8 mouse cellular contexts compared by ENCODE assay signal in genomic region chr8:13668367-13668766, GRCm38 (mm10). TPM values are rescaled to one million over a fixed set of nuclear protein-coding genes. Genes with fewer than 3 reads are reported as not detected.
DNase-seq lines count a peak whose midpoint lies in the region; ATAC-seq and TF ChIP-seq lines count a peak whose summit lies in the region.

No protein-coding gene starts in this region.

- H3K9me3 ChIP-seq in midbrain, embryonic 14.5 days (ENCODE audit: control insufficient read depth, low read length) = no peaks in the 10 kb centered on the region
- no peaks in the 10 kb centered on the region for H3K9me3 ChIP-seq in midbrain, embryonic 10.5 days (replicated peaks)
- H3K9me3 ChIP-seq in stomach, embryonic 14.5 days (ENCODE audit: control insufficient read depth, low read depth, low read length) = no peaks in the 10 kb centered on the region
- H3K9me3 ChIP-seq in midbrain, postnatal 0 days (ENCODE audit: low read length) = no peaks in the 10 kb centered on the region
- H3K9me3 ChIP-seq in forebrain, embryonic 12.5 days = no peaks in the 10 kb centered on the region

- 0 out of 2 replicates have a peak overlapping the region, but pooled peaks have one; percentile 32 for H3K27ac ChIP-seq in midbrain, embryonic 14.5 days (replicated peaks; ENCODE audit: low read depth, low read length)
- no peak overlapping the region for H3K27ac ChIP-seq in midbrain, embryonic 10.5 days (replicated peaks)
- H3K27ac ChIP-seq in stomach, embryonic 14.5 days (ENCODE audit: low read length) = peak overlapping the region; percentile 75
- H3K27ac ChIP-seq in midbrain, postnatal 0 days (ENCODE audit: low read depth, low read length) = no peak overlapping the region
- no peak overlapping the region for H3K27ac ChIP-seq in forebrain, embryonic 12.5 days

- TF ChIP-seq CTCF in midbrain, postnatal 0 days (IDR thresholded peaks at IDR 0.05) = no peak

- H3K36me3 ChIP-seq in midbrain, embryonic 14.5 days (ENCODE audit: control insufficient read depth, insufficient read depth, low read length) = no peaks in the 10 kb centered on the region
- no peaks in the 10 kb centered on the region for H3K36me3 ChIP-seq in midbrain, embryonic 10.5 days
- no peaks in the 10 kb centered on the region; the same call in 1 of the 2 replicates for H3K36me3 ChIP-seq in stomach, embryonic 14.5 days (ENCODE audit: control insufficient read depth, insufficient read depth, low read length)
- H3K36me3 ChIP-seq in midbrain, postnatal 0 days (ENCODE audit: insufficient read depth, low read length) = no peaks in the 10 kb centered on the region
- H3K36me3 ChIP-seq in forebrain, embryonic 12.5 days (replicated peaks) = no peaks in the 10 kb centered on the region

- no peaks in the 10 kb centered on the region for H3K27me3 ChIP-seq in midbrain, embryonic 14.5 days (ENCODE audit: control insufficient read depth, insufficient read depth, low read length)
- H3K27me3 ChIP-seq in midbrain, embryonic 10.5 days (ENCODE audit: low read depth, poor library complexity, severe bottlenecking) = no peaks in the 10 kb centered on the region
- H3K27me3 ChIP-seq in stomach, embryonic 14.5 days (ENCODE audit: control insufficient read depth, insufficient read depth, low read length) = no peaks in the 10 kb centered on the region
- H3K27me3 ChIP-seq in midbrain, postnatal 0 days (ENCODE audit: insufficient read depth, low read length) = no peaks in the 10 kb centered on the region
- no peaks in the 10 kb centered on the region for H3K27me3 ChIP-seq in forebrain, embryonic 12.5 days

- no peak for ATAC-seq in midbrain, embryonic 14.5 days (ENCODE audit: low FRiP score, low TSS enrichment)
- ATAC-seq in stomach, embryonic 14.5 days (ENCODE audit: insufficient number of reproducible peaks, insufficient read depth, low FRiP score, low read depth) = peak; percentile 66; the same call in 1 of the 2 replicates
- ATAC-seq in midbrain, postnatal 0 days (ENCODE audit: low FRiP score) = no peak
- ATAC-seq in forebrain, embryonic 12.5 days (ENCODE audit: low FRiP score) = no peak

- no peak overlapping the region for H3K9ac ChIP-seq in midbrain, embryonic 14.5 days (replicated peaks; ENCODE audit: low read length)
- no peak overlapping the region for H3K9ac ChIP-seq in stomach, embryonic 14.5 days (replicated peaks; ENCODE audit: low read depth, low read length)
- no peak overlapping the region for H3K9ac ChIP-seq in midbrain, postnatal 0 days (replicated peaks; ENCODE audit: low read length, poor library complexity, severe bottlenecking)
- H3K9ac ChIP-seq in forebrain, embryonic 12.5 days = no peak overlapping the region

- intact Hi-C loops in heart, postnatal 10 days (cut with DNase I) = no loop called here

- 78% methylated on average over 10 of the region's 10 CpGs for WGBS in midbrain, embryonic 14.5 days
- WGBS in midbrain, embryonic 10.5 days = 75% methylated on average over 10 of the region's 10 CpGs
- 25% methylated on average over 10 of the region's 10 CpGs for WGBS in stomach, embryonic 14.5 days
- WGBS in midbrain, postnatal 0 days = 82% methylated on average over 10 of the region's 10 CpGs
- WGBS in forebrain, embryonic 12.5 days = 82% methylated on average over 10 of the region's 10 CpGs

- no peaks in the 10 kb centered on the region for H3K4me1 ChIP-seq in midbrain, embryonic 14.5 days (ENCODE audit: control insufficient read depth, insufficient read depth, low read length)
- H3K4me1 ChIP-seq in midbrain, embryonic 10.5 days = peaks cover 12% of the 10 kb centered on the region
- peaks cover 22% of the 10 kb centered on the region; the same call in 1 of the 2 replicates for H3K4me1 ChIP-seq in stomach, embryonic 14.5 days (ENCODE audit: control insufficient read depth, insufficient read depth, low read length)
- peaks cover 5% of the 10 kb centered on the region for H3K4me1 ChIP-seq in midbrain, postnatal 0 days (ENCODE audit: insufficient read depth, low read length)
- H3K4me1 ChIP-seq in forebrain, embryonic 12.5 days = peaks cover 3% of the 10 kb centered on the region

- H3K4me2 ChIP-seq in midbrain, embryonic 14.5 days (ENCODE audit: low read length) = no peak overlapping the region
- H3K4me2 ChIP-seq in stomach, embryonic 14.5 days (replicated peaks; ENCODE audit: low read depth, low read length) = no peak overlapping the region
- no peak overlapping the region for H3K4me2 ChIP-seq in midbrain, postnatal 0 days (ENCODE audit: low read depth, low read length, poor library complexity, severe bottlenecking)
- no peak overlapping the region for H3K4me2 ChIP-seq in forebrain, embryonic 12.5 days

- H3K4me3 ChIP-seq in midbrain, embryonic 14.5 days (replicated peaks; ENCODE audit: low read depth, low read length) = no peak overlapping the region
- no peak overlapping the region for H3K4me3 ChIP-seq in midbrain, embryonic 10.5 days
- H3K4me3 ChIP-seq in stomach, embryonic 14.5 days (ENCODE audit: low read depth, low read length) = no peak overlapping the region
- H3K4me3 ChIP-seq in midbrain, postnatal 0 days (ENCODE audit: low read depth, low read length) = no peak overlapping the region
- H3K4me3 ChIP-seq in forebrain, embryonic 12.5 days (replicated peaks) = no peak overlapping the region

- no peak for DNase-seq in midbrain, embryonic 14.5 days
- no peak for DNase-seq in midbrain, embryonic 10.5 days (ENCODE audit: low spot score)
- DNase-seq in heart, postnatal 10 days = peak; percentile 82 to 86
- peak; percentile 75 to 85 for DNase-seq in kidney, postnatal 4 days
- no peak for DNase-seq in left cerebral cortex, adult 11 months (ENCODE audit: low spot score)
- DNase-seq in midbrain, postnatal 0 days (ENCODE audit: low spot score) = no peak

RNA-seq across cellular contexts. Expression of gene Rasa3, which starts 9.0 kb away (rescaled TPM):
- polyA plus RNA-seq in midbrain, embryonic 14.5 days (2014; fragmentation: Nextera tagmentation; extraction: Ambion mirVana) = 18.4 and 26.0 TPM in 2 replicates
- polyA plus RNA-seq in midbrain, embryonic 10.5 days (2016; fragmentation: Nextera tagmentation; extraction: Ambion mirVana) = 27.4 and 28.9 TPM in 2 replicates
- total RNA-seq in heart, postnatal 10 days (2021) = 10 to 100 TPM; 22.3 to 25.1 TPM
- polyA plus RNA-seq in stomach, embryonic 14.5 days (2014; fragmentation: Nextera tagmentation; extraction: Ambion mirVana) = 23.0 and 27.7 TPM in 2 replicates
- 43.9 and 52.7 TPM in 2 replicates for total RNA-seq in midbrain, postnatal 0 days (2014; rRNA removed)
- polyA plus RNA-seq in midbrain, postnatal 0 days (2015; fragmentation: Nextera tagmentation; extraction: Ambion mirVana) = 20.5 and 23.5 TPM in 2 replicates
- 24.6 and 26.9 TPM in 2 replicates for polyA plus RNA-seq in forebrain, embryonic 12.5 days (2016; fragmentation: Nextera tagmentation; extraction: Ambion mirVana)

RNA-seq across cellular contexts. Expression of gene Cfap97d2, which starts 37.3 kb away (rescaled TPM):
- 1.6 and 2.2 TPM in 2 replicates for polyA plus RNA-seq in midbrain, embryonic 14.5 days (2014; fragmentation: Nextera tagmentation; extraction: Ambion mirVana)
- 0.68 and 1.4 TPM in 2 replicates for polyA plus RNA-seq in midbrain, embryonic 10.5 days (2016; fragmentation: Nextera tagmentation; extraction: Ambion mirVana)
- total RNA-seq in heart, postnatal 10 days (2021) = not detected
- 0.12 TPM in 1 of 2 replicates, not detected in the other for polyA plus RNA-seq in stomach, embryonic 14.5 days (2014; fragmentation: Nextera tagmentation; extraction: Ambion mirVana)
- 0.24 and 4.9 TPM in 2 replicates for total RNA-seq in midbrain, postnatal 0 days (2014; rRNA removed)
- 1.4 and 2.8 TPM in 2 replicates for polyA plus RNA-seq in midbrain, postnatal 0 days (2015; fragmentation: Nextera tagmentation; extraction: Ambion mirVana)
- 2.1 and 2.5 TPM in 2 replicates for polyA plus RNA-seq in forebrain, embryonic 12.5 days (2016; fragmentation: Nextera tagmentation; extraction: Ambion mirVana)

Comparison
In these comparisons a context has a peak if more than half of its experiments do, and no peak if none do; other contexts are left out.
1. H3K27ac ChIP-seq: peak in midbrain, embryonic 14.5 days (single experiment) and stomach, embryonic 14.5 days (single experiment); none in midbrain, embryonic 10.5 days (single experiment), midbrain, postnatal 0 days (single experiment) and forebrain, embryonic 12.5 days (single experiment).
2. DNase-seq: peak in heart, postnatal 10 days (2 of 2) and kidney, postnatal 4 days (2 of 2); none in midbrain, embryonic 14.5 days (single experiment), midbrain, embryonic 10.5 days (single experiment), left cerebral cortex, adult 11 months (single experiment) and midbrain, postnatal 0 days (single experiment).